Mouse (Mus musculus) hematopoietic stem cell, adult 5-6 weeks (primary cell): ENCODE results near the gene Tedc1. TPM values are rescaled to one million over a fixed set of nuclear protein-coding genes. Genes with fewer than 3 reads are reported as not detected.

Experiments used
- ATAC-seq, 2 experiments: fragments of 125-278 bp in 1 of 2; replicated peaks in 1 of 2; 2 replicates each; pipeline ENCODE4 v1.8.0; 2016 to 2017; ENCODE audit warnings: inconsistent platforms in 2 of 2, mild to moderate bottlenecking in 2 of 2, moderate number of reproducible peaks in 2 of 2, low read depth in 1 of 2, moderate TSS enrichment in 1 of 2; ENCODE audit not compliant: low FRiP score in 2 of 2, poor library complexity in 2 of 2, severe bottlenecking in 2 of 2, insufficient read depth in 1 of 2, low TSS enrichment in 1 of 2
- total RNA-seq: library from RNA; stranded (forward); fragments of 172-1452, 232-1000 nt; gene quantifications from 2 replicates; pipeline ENCODE4 v1.2.3, GENCODE M21; 2017

Gene Tedc1
- total RNA-seq, 1 experiment from 2014 or later: 8.8 TPM

DNA sequence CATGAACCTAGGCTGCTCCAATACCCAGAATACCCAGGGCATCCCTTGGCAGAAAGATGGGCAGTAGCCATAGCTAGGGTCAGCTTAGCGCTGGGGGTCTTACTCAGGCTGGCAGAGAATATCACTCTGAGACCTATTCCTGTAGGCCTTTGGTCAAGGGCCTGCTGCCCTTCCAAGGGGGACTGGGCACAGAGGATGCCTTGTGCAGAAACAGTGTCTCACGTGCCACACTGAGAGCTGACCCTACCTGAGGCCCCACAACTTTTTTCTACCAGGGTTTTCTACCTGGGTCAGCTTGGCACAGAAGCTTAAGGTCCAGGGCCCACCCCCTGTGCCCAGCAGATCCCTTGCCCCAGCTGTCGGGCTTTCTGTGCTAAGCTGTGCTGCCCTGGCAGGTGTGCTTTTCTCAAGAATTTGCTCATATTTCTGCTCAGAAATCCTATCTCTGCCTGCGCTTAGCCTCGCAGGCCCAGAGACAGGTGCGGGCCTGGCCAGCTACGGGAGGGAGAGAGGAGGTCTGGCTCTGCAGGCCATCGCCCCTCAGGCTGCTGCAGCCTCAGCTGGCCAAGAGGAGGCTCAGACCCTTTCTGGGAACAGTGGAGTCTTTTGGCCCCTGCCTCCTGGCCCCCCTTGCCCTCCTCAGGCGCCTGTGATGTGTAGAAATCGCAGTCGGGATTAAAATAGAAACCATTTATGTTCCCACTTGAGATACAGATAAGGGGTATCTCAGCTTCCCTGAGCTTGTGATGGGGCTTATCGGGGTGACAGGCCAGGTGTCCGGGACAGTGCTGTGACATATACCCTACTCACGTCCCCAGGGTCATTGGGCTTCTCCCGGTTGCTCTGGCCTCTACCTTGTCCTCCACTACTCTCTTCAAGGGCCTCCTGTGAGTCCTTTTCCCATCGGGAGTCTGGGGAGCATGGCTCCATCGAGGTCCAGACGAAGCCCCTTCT is 18.7 kb upstream of the Tedc1 start:
- ATAC-seq: no peak

DNA sequence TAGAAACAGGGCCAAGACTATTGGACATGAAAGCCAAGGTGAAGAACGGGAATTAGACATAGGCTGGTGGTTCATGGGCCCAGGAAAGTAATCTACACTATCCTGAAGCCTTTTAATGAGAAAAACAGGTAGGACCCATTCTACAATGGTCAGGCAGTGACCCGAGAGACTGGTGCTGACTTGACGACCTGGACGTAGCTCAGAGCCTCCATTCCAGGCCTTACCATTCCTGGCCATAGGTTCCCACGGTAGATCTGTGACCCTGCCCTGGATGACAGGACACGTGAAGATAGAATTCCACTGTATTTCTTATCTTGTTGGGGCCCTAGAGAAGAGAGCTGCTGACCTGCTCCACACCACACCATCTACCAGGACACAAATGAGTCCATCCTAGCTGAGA is 17.9 kb upstream of the Tedc1 start:
- no peak for ATAC-seq

DNA sequence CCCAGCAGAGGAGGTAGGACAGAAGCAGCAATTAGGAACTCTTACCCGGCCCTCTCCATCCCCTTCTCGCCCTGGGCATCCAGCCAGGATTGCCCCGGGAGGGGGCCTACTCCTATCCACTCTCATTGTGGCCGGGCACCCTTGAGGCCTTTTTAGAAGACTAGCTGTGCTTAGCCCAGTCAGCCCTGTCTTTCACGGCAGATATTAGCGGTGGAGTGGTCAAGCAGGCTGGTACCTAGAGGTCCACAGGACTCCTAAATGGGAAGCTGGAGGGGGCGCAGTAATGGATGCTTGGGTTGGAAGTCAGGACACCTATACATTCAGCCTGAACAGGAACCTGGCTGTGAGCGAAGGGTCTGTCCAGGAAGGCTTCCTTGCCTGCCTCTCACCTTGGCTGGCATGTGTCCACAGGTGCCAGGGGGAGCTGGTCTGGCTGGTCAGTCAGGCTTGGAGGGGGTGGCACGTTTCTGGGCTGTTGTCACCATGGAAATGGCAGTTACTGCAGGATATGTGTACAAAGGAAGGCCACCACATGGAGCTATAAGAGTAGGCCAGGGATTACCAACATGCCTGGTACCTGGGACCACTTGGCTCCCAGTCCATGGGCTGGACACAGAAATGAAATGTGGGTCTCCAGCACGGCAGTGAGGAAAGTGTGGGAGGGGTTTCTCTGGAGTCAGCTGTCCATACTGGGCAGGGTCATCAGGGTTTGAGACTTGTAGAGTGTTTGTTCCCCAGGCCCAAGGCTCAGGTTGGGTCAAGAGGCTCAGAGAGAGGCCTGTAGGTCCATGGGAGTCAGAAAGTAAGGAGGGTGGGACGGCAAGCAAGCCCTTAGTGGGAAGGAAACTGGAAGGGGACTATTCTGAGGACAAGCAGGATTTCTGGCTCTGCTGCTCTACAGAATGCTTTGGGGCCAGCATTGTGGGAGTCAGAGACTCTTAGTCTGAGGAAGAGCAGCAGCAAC is 17.0 kb upstream of the Tedc1 start:
- ATAC-seq: no peak

DNA sequence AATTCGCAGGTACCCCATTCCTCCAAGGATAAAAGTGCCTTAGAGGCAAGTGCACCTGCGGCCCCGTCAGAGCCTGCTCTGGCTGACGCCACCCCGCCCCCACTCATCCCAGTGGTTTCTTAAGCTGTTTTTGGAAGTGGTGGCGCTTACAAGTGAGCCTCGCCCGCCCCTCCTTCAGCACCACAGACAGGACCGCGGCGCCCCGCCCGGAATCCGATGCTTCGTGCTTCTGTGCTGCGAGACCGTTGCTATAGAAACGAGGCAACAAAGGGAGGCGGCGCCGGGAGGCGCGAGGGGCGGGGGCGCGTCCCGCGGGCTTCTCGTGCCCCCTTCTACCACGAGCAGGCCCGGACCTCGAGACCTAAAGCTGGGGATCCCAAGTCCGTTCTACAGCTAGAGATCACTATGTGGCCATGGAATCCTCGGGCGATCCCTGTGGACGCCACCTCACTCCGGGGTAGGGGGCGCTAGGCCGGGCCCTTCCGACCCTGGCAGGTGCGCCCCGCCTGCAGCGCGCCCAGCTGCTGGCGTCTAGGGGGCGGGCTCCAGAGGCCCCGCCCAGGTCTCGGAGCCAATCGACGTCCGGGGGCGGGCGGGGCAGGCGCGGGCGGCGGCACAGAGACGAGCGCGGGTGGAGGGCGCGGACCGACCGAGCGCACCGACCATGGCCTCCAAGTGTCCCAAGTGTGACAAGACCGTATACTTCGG is 16.2 kb upstream of the Tedc1 start, which contains the start of gene Crip2:
TSS of gene Crip2 (plus strand) at position 329 of the 708 bp plus-strand sequence.
- peak; percentile 54 to 55 for ATAC-seq

DNA sequence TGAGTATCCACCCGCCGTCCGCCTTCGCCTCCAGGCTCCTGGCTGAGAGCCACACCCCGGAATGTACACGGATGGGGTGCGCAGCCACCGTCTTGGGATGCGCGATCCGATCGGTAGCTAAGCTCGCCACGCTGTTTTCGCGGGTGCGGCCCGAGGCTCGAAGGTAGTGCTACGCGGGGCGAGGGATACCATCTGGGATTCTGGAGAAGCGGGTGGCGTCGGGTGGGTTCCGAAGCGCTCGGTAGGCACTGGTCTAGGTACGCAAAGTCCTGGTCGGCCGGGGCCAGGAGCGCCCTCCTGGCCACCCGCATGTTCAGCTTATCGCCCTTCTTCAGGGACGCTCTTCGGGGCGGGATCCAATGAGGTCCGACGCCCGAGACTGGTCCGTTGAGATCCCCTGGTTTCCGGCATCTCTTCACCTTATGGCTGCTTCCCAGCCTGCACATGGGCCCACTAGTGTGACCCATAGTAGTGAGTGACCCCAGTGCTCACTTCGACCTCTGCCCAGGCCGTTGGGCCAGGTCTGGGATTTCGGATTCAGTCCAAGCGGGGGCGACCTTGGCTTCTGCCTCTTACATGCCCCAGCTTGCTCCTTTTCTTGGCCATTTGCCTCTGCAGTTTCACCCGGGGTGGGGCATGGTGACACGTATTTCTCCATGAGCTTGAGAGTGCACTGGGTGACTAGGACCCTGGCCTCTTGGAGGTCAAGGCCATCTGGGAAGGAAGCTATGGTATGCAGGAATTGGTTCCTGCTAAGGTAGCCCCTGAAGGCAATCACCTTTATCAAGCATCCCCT is 15.4 kb upstream of the Tedc1 start:
- no peak; a peak in 2 of 4 replicates for ATAC-seq

DNA sequence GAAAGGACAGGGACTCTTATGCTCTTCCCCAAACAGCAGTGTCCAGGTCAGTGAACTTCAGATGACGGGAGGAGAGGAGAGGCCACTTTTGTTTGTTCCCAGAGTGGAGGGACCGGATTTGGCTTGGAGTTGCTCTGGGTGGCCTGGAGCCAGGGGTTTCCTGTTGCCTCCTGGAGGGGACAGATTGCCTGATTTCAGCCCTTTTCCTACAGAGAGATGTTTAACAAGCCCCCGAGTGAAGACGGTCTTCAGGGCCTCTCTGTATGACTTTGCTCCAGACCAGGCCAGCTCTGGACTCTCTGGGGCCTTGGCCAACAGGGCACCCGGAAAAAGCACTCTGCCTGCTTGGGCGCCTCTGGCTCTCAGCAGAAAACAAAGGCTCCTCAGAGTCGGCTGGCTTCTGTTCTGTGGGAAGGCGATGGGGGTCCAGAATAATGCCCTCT is 14.7 kb upstream of the Tedc1 start:
- no peak for ATAC-seq

DNA sequence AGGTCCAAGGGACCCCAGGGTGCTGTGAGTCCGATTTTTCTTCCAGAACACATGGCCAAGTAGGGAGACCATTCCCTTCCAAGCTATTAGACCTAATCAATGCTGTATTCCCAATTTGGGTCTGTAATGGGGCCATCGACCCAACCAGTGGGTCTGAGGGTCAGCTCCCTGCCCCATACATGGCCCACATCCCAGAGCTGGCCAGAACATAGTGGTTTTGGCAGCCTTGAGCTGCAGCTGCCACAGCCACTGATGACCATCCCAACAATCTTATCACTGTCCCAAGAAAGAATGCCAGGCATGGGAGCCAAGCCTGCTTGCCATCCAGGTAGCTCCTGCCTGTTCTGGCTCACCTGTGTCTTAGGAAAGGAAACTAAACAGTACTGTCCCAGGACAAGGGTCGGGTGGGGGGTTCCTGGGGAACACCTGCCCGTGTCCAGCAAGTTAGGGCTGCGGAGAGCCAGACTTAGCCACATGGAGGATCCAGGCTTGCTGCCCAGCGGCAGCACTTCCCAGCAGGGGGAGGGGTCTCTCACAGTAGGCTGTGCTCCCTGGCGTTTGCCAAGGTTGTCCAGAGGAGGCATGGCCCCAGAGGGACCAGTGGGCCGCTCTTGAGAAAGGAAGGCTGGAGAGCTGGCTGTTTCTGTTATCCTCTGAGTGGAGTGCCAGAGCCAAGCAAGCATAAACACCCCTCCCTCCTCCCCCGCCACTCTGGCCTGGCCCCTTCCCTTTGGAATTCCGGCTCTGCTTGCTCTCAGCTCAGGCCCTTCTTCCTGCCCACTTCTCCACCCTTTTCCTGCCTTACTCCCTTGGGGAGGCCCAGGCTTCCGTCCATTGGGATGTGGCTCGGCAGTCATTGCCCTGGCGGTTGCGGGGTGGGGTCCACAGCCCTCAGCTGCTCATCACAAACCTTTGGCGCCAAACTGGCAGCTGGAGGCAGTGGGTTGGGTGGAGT is 13.9 kb upstream of the Tedc1 start:
- ATAC-seq: no peak

DNA sequence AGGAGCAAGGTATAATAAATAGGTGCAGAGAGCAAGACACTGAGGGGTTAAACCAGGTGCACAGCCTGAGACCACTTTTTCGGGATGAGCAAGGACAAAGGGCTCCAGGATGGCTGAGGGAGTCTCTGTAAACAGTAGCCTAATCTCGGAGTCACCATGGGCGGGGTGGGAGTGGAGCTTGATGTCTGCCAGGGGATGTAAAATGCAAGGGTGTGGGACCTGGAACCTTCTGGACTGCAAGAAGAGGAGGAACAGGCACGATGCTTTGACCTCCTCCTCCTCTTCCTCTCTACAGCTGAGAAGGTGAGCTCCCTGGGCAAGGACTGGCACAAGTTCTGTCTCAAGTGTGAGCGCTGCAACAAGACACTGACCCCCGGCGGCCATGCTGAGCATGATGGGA is 13.1 kb upstream of the Tedc1 start:
- no peak for ATAC-seq

DNA sequence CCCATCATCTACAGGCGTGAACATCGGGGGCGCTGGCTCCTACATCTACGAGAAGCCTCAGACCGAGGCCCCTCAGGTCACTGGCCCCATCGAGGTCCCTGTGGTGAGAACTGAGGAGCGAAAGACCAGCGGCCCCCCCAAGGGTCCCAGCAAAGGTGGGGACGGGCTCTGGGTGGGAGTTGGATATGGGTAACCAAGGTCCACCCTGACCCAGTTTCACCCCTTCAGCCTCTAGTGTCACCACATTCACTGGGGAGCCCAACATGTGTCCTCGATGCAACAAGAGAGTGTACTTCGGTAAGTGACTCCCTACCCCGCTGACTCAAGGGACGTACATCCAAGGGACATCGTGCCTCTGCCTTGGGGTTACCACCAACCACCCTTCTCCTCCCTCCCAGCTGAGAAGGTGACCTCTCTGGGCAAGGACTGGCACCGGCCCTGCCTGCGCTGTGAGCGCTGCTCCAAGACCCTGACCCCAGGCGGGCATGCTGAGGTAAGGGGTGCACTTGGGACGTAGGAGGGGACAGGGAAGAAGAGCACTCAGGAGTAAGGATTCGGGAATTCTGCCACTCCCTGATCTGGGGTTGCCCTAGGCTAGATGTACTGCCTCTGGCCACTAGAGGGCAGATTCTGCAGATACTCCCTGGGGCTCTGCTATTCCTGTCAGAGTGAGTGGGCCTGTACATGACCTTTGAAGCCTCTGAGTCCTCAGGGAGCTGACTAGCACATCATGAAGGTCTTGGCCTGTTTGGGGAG is 12.0 kb upstream of the Tedc1 start:
- peak in 1 of 2 experiments; percentile 12; a peak in 1 of 4 replicates for ATAC-seq

DNA sequence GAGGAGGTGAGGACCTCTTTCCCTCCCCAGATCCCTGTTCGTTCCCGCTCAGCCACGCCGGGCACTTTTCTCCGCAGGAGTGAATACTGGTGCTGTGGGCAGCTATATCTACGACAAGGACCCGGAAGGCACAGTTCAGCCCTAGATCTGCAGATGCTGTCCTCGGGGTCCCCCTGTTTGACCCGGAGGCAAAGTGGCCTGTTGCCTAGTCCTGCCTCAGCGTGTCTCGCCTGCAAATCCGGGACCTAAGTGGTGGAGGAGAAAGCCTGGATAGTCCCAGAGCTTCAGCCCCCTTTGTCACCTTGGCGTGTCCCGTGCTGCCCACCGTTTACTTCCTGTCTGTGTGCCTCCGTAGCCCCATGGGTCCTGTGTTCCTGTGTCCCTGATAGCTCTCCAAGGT is 11.3 kb upstream of the Tedc1 start:
- ATAC-seq: no peak

DNA sequence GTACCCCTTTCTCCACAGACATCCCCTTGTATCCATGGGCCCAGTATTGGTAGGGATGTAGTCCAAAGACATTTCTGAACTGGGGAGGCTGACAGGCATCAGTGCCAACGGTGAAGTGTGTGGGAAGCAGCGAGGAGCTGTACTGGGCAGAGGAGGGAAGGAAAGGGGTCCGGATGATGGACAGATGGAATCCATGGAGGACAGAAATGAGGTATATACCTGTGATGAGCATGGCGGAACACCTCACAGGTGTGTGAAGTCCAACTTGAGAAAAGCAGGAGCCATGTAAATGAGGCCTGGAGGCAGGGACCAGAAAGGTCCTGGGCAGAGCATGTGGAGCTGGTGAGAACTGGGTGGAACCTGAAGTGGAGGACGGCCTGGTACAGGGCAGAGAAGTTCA is 10.6 kb upstream of the Tedc1 start:
- ATAC-seq: no peak

DNA sequence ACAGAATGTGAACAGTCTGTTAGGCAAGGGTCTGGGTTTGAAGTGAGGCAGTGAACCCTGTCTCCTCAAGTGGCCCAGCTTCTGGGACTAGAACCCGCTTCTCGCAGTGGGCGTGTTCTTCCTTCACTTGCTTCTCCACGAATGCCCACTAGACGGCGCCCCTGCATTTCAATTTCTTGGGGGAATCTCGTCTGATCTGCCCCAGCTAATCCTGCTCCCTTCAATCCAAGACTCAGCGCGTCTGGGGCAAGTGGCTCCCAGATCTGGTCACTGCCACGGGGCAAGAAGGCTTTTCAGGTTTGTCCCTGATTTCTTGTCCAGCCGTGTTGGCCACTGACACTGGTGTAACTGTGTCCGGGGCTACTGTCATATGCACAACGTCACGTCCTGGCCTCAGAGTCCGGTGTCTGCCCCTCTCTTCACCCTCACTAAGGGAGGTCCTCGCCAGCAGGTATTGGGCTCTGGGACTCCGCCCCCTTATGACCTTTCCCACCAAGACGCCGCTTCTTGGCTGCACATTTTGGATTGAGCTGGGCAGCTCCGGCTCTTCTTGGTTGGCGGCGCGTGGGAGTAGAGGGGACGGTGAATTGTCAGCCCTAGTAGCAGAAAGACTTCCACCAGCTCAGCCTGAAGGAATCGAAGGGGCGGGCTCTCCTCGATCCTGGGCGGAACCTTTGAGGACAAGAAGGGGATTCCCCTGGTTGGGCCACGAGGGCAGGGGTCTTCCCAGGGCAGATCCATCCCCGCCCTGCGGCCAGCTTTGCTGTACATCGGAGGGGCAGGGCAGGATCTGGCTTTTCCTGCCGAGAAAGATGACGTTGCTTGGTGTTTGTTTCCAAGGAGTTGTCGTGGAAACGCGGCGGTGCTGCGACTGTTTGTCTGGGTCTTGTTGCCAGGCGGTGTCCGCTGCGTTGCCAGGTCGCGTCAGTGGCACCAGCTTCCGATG is 9.8 kb upstream of the Tedc1 start, which contains the start of gene Crip1:
TSS of gene Crip1 (plus strand) at position 205 of the 946 bp plus-strand sequence.
- peak; percentile 56 to 60 for ATAC-seq

DNA sequence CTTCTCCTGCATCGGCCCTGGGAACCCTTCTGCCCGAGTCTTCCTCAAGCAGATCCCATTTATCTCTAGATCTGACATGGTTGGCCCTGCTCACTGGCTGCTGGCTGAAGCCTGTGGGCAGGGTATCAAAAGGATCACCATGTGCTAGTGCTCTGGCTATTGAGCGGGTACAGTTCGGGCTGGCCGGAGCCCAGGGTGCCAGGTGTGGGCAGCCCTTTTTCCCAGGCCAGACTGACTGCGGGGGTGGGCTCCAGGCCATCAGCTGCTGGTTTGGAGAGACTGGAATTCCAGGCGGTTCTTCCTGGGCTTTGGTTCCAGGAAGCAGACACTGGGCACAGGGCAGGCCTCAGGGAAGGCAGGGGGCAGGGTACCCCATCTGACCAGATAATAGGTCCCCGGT is 8.7 kb upstream of the Tedc1 start:
- no peak for ATAC-seq
